Mouse (Mus musculus) heart, embryonic 14.5 days (tissue): Measurements from ENCODE around the gene Clpp. TPM values are rescaled to one million over a fixed set of nuclear protein-coding genes. Genes with fewer than 3 reads are reported as not detected.

Experiments used
- ATAC-seq: fragments of 200-750 bp; cut with Nextera tagmentation; 2 replicates; pipeline ENCODE4 v1.8.0; 2017; ENCODE audit warnings: low read depth, moderate TSS enrichment; ENCODE audit not compliant: insufficient number of reproducible peaks, insufficient read depth, low FRiP score
- H3K27ac ChIP-seq, 2 experiments: fragments of 200-500 bp in 1 of 2; fragments of 300-500 bp in 1 of 2; sonication (generic) in 1 of 2; replicated peaks in 1 of 2; 2 replicates each; pipeline ENCODE4 v1.5.1; 2012 to 2014; ENCODE audit warnings: low read depth in 2 of 2, low read length in 2 of 2, control low read depth in 1 of 2, mild to moderate bottlenecking in 1 of 2, mixed read lengths in 1 of 2; ENCODE audit not compliant: control insufficient read depth in 1 of 2, insufficient read depth in 1 of 2
- H3K27me3 ChIP-seq: fragments of 300-500 bp; sonication (generic); 2 replicates; pipeline ENCODE4 v1.6.1; 2014; ENCODE audit warnings: mild to moderate bottlenecking, low read length, control low read depth; ENCODE audit not compliant: control insufficient read depth, insufficient read depth
- H3K36me3 ChIP-seq: fragments of 300-500 bp; sonication (generic); 2 replicates; pipeline ENCODE4 v1.6.1; 2014; ENCODE audit warnings: mild to moderate bottlenecking, control low read depth, low read length, mixed read lengths; ENCODE audit not compliant: control insufficient read depth, insufficient read depth
- H3K4me1 ChIP-seq, 2 experiments: fragments of 200-500 bp in 1 of 2; fragments of 300-500 bp in 1 of 2; sonication (generic) in 1 of 2; 2 replicates each; pipeline ENCODE4 v1.6.1; 2012 to 2014; ENCODE audit warnings: low read length in 2 of 2, control low read depth in 1 of 2, mixed read lengths in 1 of 2; ENCODE audit not compliant: control insufficient read depth in 2 of 2, insufficient read depth in 2 of 2
- H3K4me2 ChIP-seq: fragments of 300-500 bp; sonication (generic); 2 replicates; pipeline ENCODE4 v1.6.1; 2014; ENCODE audit warnings: mild to moderate bottlenecking, low read length
- H3K4me3 ChIP-seq, 2 experiments: fragments of 200-500 bp in 1 of 2; fragments of 300-500 bp in 1 of 2; sonication (generic) in 1 of 2; 2 replicates each; pipeline ENCODE4 v1.5.1; 2012 to 2014; ENCODE audit warnings: low read length in 2 of 2, mild to moderate bottlenecking in 2 of 2, control low read depth in 1 of 2, low read depth in 1 of 2, moderate library complexity in 1 of 2; ENCODE audit not compliant: control insufficient read depth in 1 of 2, insufficient read depth in 1 of 2
- H3K9ac ChIP-seq: fragments of 300-500 bp; sonication (generic); 2 replicates; pipeline ENCODE4 v1.6.1; 2014; ENCODE audit warnings: mild to moderate bottlenecking, low read length
- H3K9me3 ChIP-seq: fragments of 300-500 bp; sonication (generic); 2 replicates; pipeline ENCODE4 v1.6.1; 2016; ENCODE audit warnings: low read length, control low read depth; ENCODE audit not compliant: control insufficient read depth
- WGBS: fragments of 180-500 bp; shearing (Covaris S2); extraction: QIAGEN DNeasy Blood & Tissue Kit; methylation state at CpG from one replicate; pipeline ENCODE4 v1.1.7; 2014; 5-methylcytosine and 5-hydroxymethylcytosine counted together
- polyA plus RNA-seq: library from polyadenylated mRNA; unstranded; fragments of >200 nt; fragmentation: Nextera tagmentation; extraction: Ambion mirVana; gene quantifications from 2 replicates; pipeline ENCODE4 v1.2.1, GENCODE M21; 2014

The Clpp gene
- polyA plus RNA-seq, 1 experiment from 2014 or later, result 128 TPM

- Histone ChIP-seq H3K9me3 (no peaks in the 10 kb centered on the region), H3K27me3 (no peaks in the 10 kb centered on the region; the same call in 1 of the 2 replicates), H3K4me3 (no peak overlapping the region), H3K9ac (no peak overlapping the region), H3K36me3 (peaks cover 12% of the 10 kb centered on the region), H3K4me2 (peak overlapping the region; percentile 66), H3K27ac (no peak overlapping the region), H3K4me1 (peaks cover 12 to 18% of the 10 kb centered on the region in 2 experiments)
- 80% methylated on average over 4 of the region's 4 CpGs for WGBS
- no peak for ATAC-seq
Measured at GRCm38 (mm10) chr17:57032854-57033253, 42.7 kb downstream of the Clpp start.

- ATAC-seq, result no peak
- WGBS, result 27% methylated on average over 8 of the region's 8 CpGs
Measured at GRCm38 (mm10) chr17:57038978-57039377, 48.9 kb downstream of the Clpp start.

GRCm38 (mm10) chr17:57041554-57041953 is 51.4 kb downstream of the Clpp start, which contains the start of gene Slc25a41:
Gene Slc25a41 (minus strand): TSS chr17:57041654.
- no peak within 1 kb of the TSS for H3K27ac ChIP-seq
- H3K36me3 ChIP-seq, result peaks cover 16% of the 10 kb centered on the region; the same call in 1 of the 2 replicates
- 0 out of 2 replicates have a peak, but pooled peaks cover 2% of the 10 kb centered on the region for H3K9me3 ChIP-seq
- H3K9ac ChIP-seq, result no peak within 1 kb of the TSS
- no peak for ATAC-seq
- no peak within 1 kb of the TSS for H3K4me3 ChIP-seq
- peaks cover 4 to 6% of the 10 kb centered on the region in 2 experiments for H3K4me1 ChIP-seq
- 68% methylated on average over 8 of the region's 8 CpGs for WGBS
- peaks cover 11% of the 10 kb centered on the region; the same call in 1 of the 2 replicates for H3K27me3 ChIP-seq
- H3K4me2 ChIP-seq, result no peak within 1 kb of the TSS

More at GRCm38 (mm10) chr17:57038978-57039377, 48.9 kb downstream of the Clpp start:
- Histone ChIP-seq H3K4me2 (no peak overlapping the region), H3K27me3 (peaks cover 11% of the 10 kb centered on the region; the same call in 1 of the 2 replicates), H3K9me3 (0 out of 2 replicates have a peak, but pooled peaks cover 2% of the 10 kb centered on the region), H3K9ac (no peak overlapping the region), H3K27ac (no peak overlapping the region), H3K4me1 (peaks cover 4 to 6% of the 10 kb centered on the region in 2 experiments), H3K36me3 (no peaks in the 10 kb centered on the region), H3K4me3 (no peak overlapping the region)

Other genes starting within 250 kb of the Clpp start
- gene Nrtn, start 232.8 kb upstream of the Clpp start, polyA plus RNA-seq, result 31.0 and 31.5 TPM in 2 replicates
- gene Dus3l, start 225.5 kb upstream of the Clpp start, polyA plus RNA-seq, result 28.8 and 31.3 TPM in 2 replicates
- gene Prr22, start 220.1 kb upstream of the Clpp start, polyA plus RNA-seq, result 0.96 and 1.2 TPM in 2 replicates
- gene Rfx2, start 159.3 kb upstream of the Clpp start, polyA plus RNA-seq, result 4.3 and 5.0 TPM in 2 replicates
- gene Acsbg2, start 115.9 kb upstream of the Clpp start, polyA plus RNA-seq, result not detected in 2 replicates
- 0.35 and 0.74 TPM in 2 replicates for gene 1700061G19Rik, start 114.8 kb upstream of the Clpp start, polyA plus RNA-seq
- 11.4 and 20.4 TPM in 2 replicates for gene Mllt1, start 54.9 kb upstream of the Clpp start, polyA plus RNA-seq
- gene Acer1, start 8.2 kb upstream of the Clpp start, polyA plus RNA-seq, result 0.16 TPM in 1 of 2 replicates, not detected in the other
- 54.9 and 55.7 TPM in 2 replicates for gene Alkbh7, start 7.0 kb downstream of the Clpp start, polyA plus RNA-seq
- gene Pspn, start 9.7 kb downstream of the Clpp start, polyA plus RNA-seq, result not detected in 2 replicates
- 29.2 and 31.0 TPM in 2 replicates for gene Gtf2f1, start 21.0 kb downstream of the Clpp start, polyA plus RNA-seq
- gene Gm17949, start 21.2 kb downstream of the Clpp start, polyA plus RNA-seq, result 0.34 TPM in 1 of 2 replicates, not detected in the other
- 32.2 and 36.9 TPM in 2 replicates for gene Khsrp, start 41.2 kb downstream of the Clpp start, polyA plus RNA-seq
- not detected in 2 replicates for gene Slc25a41, start 51.3 kb downstream of the Clpp start, polyA plus RNA-seq
- 0.19 and 0.27 TPM in 2 replicates for gene Crb3, start 68.8 kb downstream of the Clpp start, polyA plus RNA-seq
- gene Slc25a23, start 69.6 kb downstream of the Clpp start, polyA plus RNA-seq, result 16.1 and 18.0 TPM in 2 replicates
- 0.50 and 0.69 TPM in 2 replicates for gene Dennd1c, start 88.2 kb downstream of the Clpp start, polyA plus RNA-seq
- 5.6 and 7.5 TPM in 2 replicates for gene Tubb4a, start 97.5 kb downstream of the Clpp start, polyA plus RNA-seq
- gene Tnfsf9, start 115.0 kb downstream of the Clpp start, polyA plus RNA-seq, result 1.9 and 2.8 TPM in 2 replicates
- gene Cd70, start 159.5 kb downstream of the Clpp start, polyA plus RNA-seq, result not detected in 2 replicates
- gene Tnfsf14, start 203.9 kb downstream of the Clpp start, polyA plus RNA-seq, result not detected in 2 replicates
- 0.74 and 1.00 TPM in 2 replicates for gene C3, start 237.8 kb downstream of the Clpp start, polyA plus RNA-seq